Comparison of ENCODE assay signal across 28 mouse cellular contexts in genomic region chr7:104018953-104019352, GRCm38 (mm10). TPM values are rescaled to one million over a fixed set of nuclear protein-coding genes. Genes with fewer than 3 reads are reported as not detected.
DNase-seq lines count a peak whose midpoint lies in the region; ATAC-seq and TF ChIP-seq lines count a peak whose summit lies in the region.
"Had no signal": no experiment of that assay in that cellular context is flagged by ENCODE, and none has a peak within 500 bp of the region (broad histone marks: within the 10 kb centered on the region; RNA-seq: fewer than 3 reads in every experiment).

No protein-coding gene starts in this region.

- H3K36me3 ChIP-seq in midbrain, embryonic 11.5 days (ENCODE audit: control insufficient read depth, insufficient read depth, low read length): no peaks in the 10 kb centered on the region
- no peaks in the 10 kb centered on the region for H3K36me3 ChIP-seq in midbrain, embryonic 14.5 days (ENCODE audit: control insufficient read depth, insufficient read depth, low read length)
- H3K36me3 ChIP-seq: G1E had no signal

- H3K27me3 ChIP-seq in midbrain, embryonic 11.5 days (ENCODE audit: control insufficient read depth, insufficient read depth, low read length): no peaks in the 10 kb centered on the region
- no peaks in the 10 kb centered on the region for H3K27me3 ChIP-seq in midbrain, embryonic 14.5 days (ENCODE audit: control insufficient read depth, insufficient read depth, low read length)
- H3K27me3 ChIP-seq: Patski had no signal

- no peak overlapping the region for H3K27ac ChIP-seq in midbrain, embryonic 11.5 days (ENCODE audit: low read depth, low read length)
- H3K27ac ChIP-seq in midbrain, embryonic 14.5 days (replicated peaks; ENCODE audit: low read depth, low read length): no peak overlapping the region
- H3K27ac ChIP-seq in gastrocnemius, adult 2 months: no peak overlapping the region

- no peak overlapping the region for H3K9ac ChIP-seq in midbrain, embryonic 11.5 days (ENCODE audit: low read length)
- H3K9ac ChIP-seq in midbrain, embryonic 14.5 days (replicated peaks; ENCODE audit: low read length): no peak overlapping the region

- no peak overlapping the region for H3K4me2 ChIP-seq in midbrain, embryonic 11.5 days
- H3K4me2 ChIP-seq in midbrain, embryonic 14.5 days (ENCODE audit: low read length): no peak overlapping the region

- intact Hi-C loops in gastrocnemius, adult 2 months (cut with DNase I): no loop called here
- intact Hi-C loops in heart, postnatal 36 days (cut with DNase I): no loop called here

- no peak for ATAC-seq in midbrain, embryonic 11.5 days (ENCODE audit: low FRiP score)
- no peak for ATAC-seq in midbrain, embryonic 14.5 days (ENCODE audit: low FRiP score, low TSS enrichment)
- ATAC-seq in granulocyte monocyte progenitor cell, adult 5-6 weeks (replicated peaks; ENCODE audit: poor library complexity, severe bottlenecking): peak; percentile 77
- peak; percentile 44 for ATAC-seq in megakaryocyte, adult 5-6 weeks (ENCODE audit: poor library complexity, severe bottlenecking)
- ATAC-seq in megakaryocyte progenitor cell, adult 5-6 weeks (replicated peaks; ENCODE audit: poor library complexity): peak; percentile 73
- ATAC-seq: activated CD4-positive, CD25-positive, alpha-beta regulatory T cell, adult 4 months; CD4-positive, CD25-positive, alpha-beta regulatory T cell, adult 4 months; Patski had no signal

- no peak overlapping the region for H3K4me3 ChIP-seq in midbrain, embryonic 11.5 days (ENCODE audit: low read depth, low read length)
- H3K4me3 ChIP-seq in midbrain, embryonic 14.5 days (replicated peaks; ENCODE audit: low read depth, low read length): no peak overlapping the region
- H3K4me3 ChIP-seq in gastrocnemius, adult 2 months: no peak overlapping the region

- WGBS in midbrain, embryonic 11.5 days: 95% methylated on average over 1 of the region's 1 CpGs
- WGBS in midbrain, embryonic 14.5 days: 87% methylated on average over 1 of the region's 1 CpGs

- no peaks in the 10 kb centered on the region for H3K4me1 ChIP-seq in midbrain, embryonic 11.5 days (ENCODE audit: control insufficient read depth, insufficient read depth, low read length)
- no peaks in the 10 kb centered on the region for H3K4me1 ChIP-seq in midbrain, embryonic 14.5 days (ENCODE audit: control insufficient read depth, insufficient read depth, low read length)

- TF ChIP-seq CTCF in gastrocnemius, adult 2 months (IDR thresholded peaks at IDR 0.05): no peak

- H3K9me3 ChIP-seq in midbrain, embryonic 11.5 days (ENCODE audit: control insufficient read depth, low read length): no peaks in the 10 kb centered on the region
- no peaks in the 10 kb centered on the region for H3K9me3 ChIP-seq in midbrain, embryonic 14.5 days (ENCODE audit: control insufficient read depth, low read length)
- H3K9me3 ChIP-seq: G1E had no signal

- peak; percentile 26 for DNase-seq in midbrain, embryonic 11.5 days (ENCODE audit: low spot score, missing footprints)
- DNase-seq in midbrain, embryonic 14.5 days: no peak
- DNase-seq in ovary, postnatal 10 days (ENCODE audit: low spot score): no peak
- no peak for DNase-seq in gastrocnemius, adult 2 months
- DNase-seq in heart, postnatal 36 days: no peak
- DNase-seq: adrenal gland, adult 2 months; adrenal gland, adult 8-10 months; adrenal gland, postnatal 10 days; adrenal gland, postnatal 14 days; adrenal gland, postnatal 25 days; adrenal gland, postnatal 36 days; B cell, adult 2 months; cerebellum, adult 11 months; cerebellum, adult 11-12 months had no signal

RNA-seq across cellular contexts. Expression of gene Olfr639, which starts 1.9 kb away (rescaled TPM):
- polyA plus RNA-seq in midbrain, embryonic 11.5 days (2014; fragmentation: Nextera tagmentation; extraction: Ambion mirVana): not detected in 2 replicates
- not detected in 2 replicates for polyA plus RNA-seq in midbrain, embryonic 14.5 days (2014; fragmentation: Nextera tagmentation; extraction: Ambion mirVana)
- not detected in 2 replicates for total RNA-seq in granulocyte monocyte progenitor cell, adult 5-6 weeks (2014; fragmentation: Nextera tagmentation)
- not detected in 2 replicates for total RNA-seq in granulocyte monocyte progenitor cell, adult 5-6 weeks (2017)
- total RNA-seq in megakaryocyte, adult 5-6 weeks (2015): not detected in 2 replicates
- total RNA-seq in megakaryocyte, adult 5-6 weeks (2017): not detected in 2 replicates
- total RNA-seq in megakaryocyte progenitor cell, adult 5-6 weeks (2015): 0.02 TPM in 1 of 2 replicates, not detected in the other
- not detected in 2 replicates for total RNA-seq in megakaryocyte progenitor cell, adult 5-6 weeks (2017)
- under 1 TPM in 1 of 2 experiments, not detected in 1; 0.03 TPM for total RNA-seq in gastrocnemius, adult 2 months (2021)
- not detected for total RNA-seq in heart, postnatal 36 days (2021)
- total RNA-seq: adrenal gland, adult 2 months; adrenal gland, postnatal 14 days; adrenal gland, postnatal 36 days; CH12.LX; MEL had no signal
- polyA plus RNA-seq: activated CD4-positive, CD25-positive, alpha-beta regulatory T cell, adult 4 months; adrenal gland, adult 2 months; brain, embryonic 14.5 days; C2C12; G1E had no signal

RNA-seq across cellular contexts. Expression of gene Olfr640, which starts 6.4 kb away (rescaled TPM):
- polyA plus RNA-seq in midbrain, embryonic 11.5 days (2014; fragmentation: Nextera tagmentation; extraction: Ambion mirVana): not detected in 2 replicates
- not detected in 2 replicates for polyA plus RNA-seq in midbrain, embryonic 14.5 days (2014; fragmentation: Nextera tagmentation; extraction: Ambion mirVana)
- not detected in 2 replicates for total RNA-seq in granulocyte monocyte progenitor cell, adult 5-6 weeks (2014; fragmentation: Nextera tagmentation)
- total RNA-seq in granulocyte monocyte progenitor cell, adult 5-6 weeks (2017): not detected in 2 replicates
- not detected in 2 replicates for total RNA-seq in megakaryocyte, adult 5-6 weeks (2015)
- not detected in 2 replicates for total RNA-seq in megakaryocyte, adult 5-6 weeks (2017)
- total RNA-seq in megakaryocyte progenitor cell, adult 5-6 weeks (2015): not detected in 2 replicates
- total RNA-seq in megakaryocyte progenitor cell, adult 5-6 weeks (2017): not detected in 2 replicates
- not detected for total RNA-seq in gastrocnemius, adult 2 months (2021)
- not detected for total RNA-seq in heart, postnatal 36 days (2021)
- total RNA-seq: adrenal gland, adult 18-20 months; adrenal gland, adult 2 months; adrenal gland, adult 8-10 months; adrenal gland, postnatal 10 days; adrenal gland, postnatal 14 days; adrenal gland, postnatal 25 days; adrenal gland, postnatal 36 days; adrenal gland, postnatal 4 days; CH12.LX; ES-E14; MEL had no signal
- polyA plus RNA-seq: activated CD4-positive, CD25-positive, alpha-beta regulatory T cell, adult 4 months; adrenal gland, adult 2 months; brain, embryonic 14.5 days; C2C12; CD4-positive, CD25-positive, alpha-beta regulatory T cell, adult 4 months; G1E; Patski had no signal

RNA-seq across cellular contexts. Expression of gene Olfr641, which starts 16.3 kb away (rescaled TPM):
- polyA plus RNA-seq in midbrain, embryonic 11.5 days (2014; fragmentation: Nextera tagmentation; extraction: Ambion mirVana): not detected in 2 replicates
- not detected in 2 replicates for polyA plus RNA-seq in midbrain, embryonic 14.5 days (2014; fragmentation: Nextera tagmentation; extraction: Ambion mirVana)
- not detected in 2 replicates for total RNA-seq in granulocyte monocyte progenitor cell, adult 5-6 weeks (2014; fragmentation: Nextera tagmentation)
- not detected in 2 replicates for total RNA-seq in granulocyte monocyte progenitor cell, adult 5-6 weeks (2017)
- total RNA-seq in megakaryocyte, adult 5-6 weeks (2015): not detected in 2 replicates
- not detected in 2 replicates for total RNA-seq in megakaryocyte, adult 5-6 weeks (2017)
- total RNA-seq in megakaryocyte progenitor cell, adult 5-6 weeks (2015): not detected in 2 replicates
- not detected in 2 replicates for total RNA-seq in megakaryocyte progenitor cell, adult 5-6 weeks (2017)
- not detected for total RNA-seq in gastrocnemius, adult 2 months (2021)
- not detected for total RNA-seq in heart, postnatal 36 days (2021)
- total RNA-seq: adrenal gland, adult 18-20 months; adrenal gland, adult 2 months; adrenal gland, adult 8-10 months; adrenal gland, postnatal 10 days; adrenal gland, postnatal 14 days; adrenal gland, postnatal 25 days; adrenal gland, postnatal 36 days; adrenal gland, postnatal 4 days; CH12.LX; ES-E14; G1E; MEL had no signal
- polyA plus RNA-seq: activated CD4-positive, CD25-positive, alpha-beta regulatory T cell, adult 4 months; adrenal gland, adult 2 months; brain, embryonic 14.5 days; C2C12; CD4-positive, CD25-positive, alpha-beta regulatory T cell, adult 4 months; G1E; Patski had no signal

RNA-seq across cellular contexts. Expression of gene Olfr638, which starts 20.4 kb away (rescaled TPM):
- not detected in 2 replicates for polyA plus RNA-seq in midbrain, embryonic 11.5 days (2014; fragmentation: Nextera tagmentation; extraction: Ambion mirVana)
- not detected in 2 replicates for polyA plus RNA-seq in midbrain, embryonic 14.5 days (2014; fragmentation: Nextera tagmentation; extraction: Ambion mirVana)
- total RNA-seq in granulocyte monocyte progenitor cell, adult 5-6 weeks (2014; fragmentation: Nextera tagmentation): not detected in 2 replicates
- not detected in 2 replicates for total RNA-seq in granulocyte monocyte progenitor cell, adult 5-6 weeks (2017)
- total RNA-seq in megakaryocyte, adult 5-6 weeks (2015): not detected in 2 replicates
- total RNA-seq in megakaryocyte, adult 5-6 weeks (2017): not detected in 2 replicates
- total RNA-seq in megakaryocyte progenitor cell, adult 5-6 weeks (2015): not detected in 2 replicates
- not detected in 2 replicates for total RNA-seq in megakaryocyte progenitor cell, adult 5-6 weeks (2017)
- total RNA-seq in gastrocnemius, adult 2 months (2021): not detected
- total RNA-seq in heart, postnatal 36 days (2021): not detected
- total RNA-seq: adrenal gland, adult 18-20 months; adrenal gland, adult 2 months; adrenal gland, adult 8-10 months; adrenal gland, postnatal 10 days; adrenal gland, postnatal 14 days; adrenal gland, postnatal 25 days; adrenal gland, postnatal 36 days; adrenal gland, postnatal 4 days; CH12.LX; ES-E14; G1E; MEL had no signal
- polyA plus RNA-seq: activated CD4-positive, CD25-positive, alpha-beta regulatory T cell, adult 4 months; adrenal gland, adult 2 months; brain, embryonic 14.5 days; C2C12; CD4-positive, CD25-positive, alpha-beta regulatory T cell, adult 4 months; G1E; Patski had no signal

RNA-seq across cellular contexts. Expression of gene Olfr642, which starts 33.5 kb away (rescaled TPM):
- polyA plus RNA-seq in midbrain, embryonic 11.5 days (2014; fragmentation: Nextera tagmentation; extraction: Ambion mirVana): not detected in 2 replicates
- polyA plus RNA-seq in midbrain, embryonic 14.5 days (2014; fragmentation: Nextera tagmentation; extraction: Ambion mirVana): not detected in 2 replicates
- total RNA-seq in granulocyte monocyte progenitor cell, adult 5-6 weeks (2014; fragmentation: Nextera tagmentation): not detected in 2 replicates
- total RNA-seq in granulocyte monocyte progenitor cell, adult 5-6 weeks (2017): not detected in 2 replicates
- not detected in 2 replicates for total RNA-seq in megakaryocyte, adult 5-6 weeks (2015)
- not detected in 2 replicates for total RNA-seq in megakaryocyte, adult 5-6 weeks (2017)
- not detected in 2 replicates for total RNA-seq in megakaryocyte progenitor cell, adult 5-6 weeks (2015)
- total RNA-seq in megakaryocyte progenitor cell, adult 5-6 weeks (2017): not detected in 2 replicates
- not detected for total RNA-seq in gastrocnemius, adult 2 months (2021)
- not detected for total RNA-seq in heart, postnatal 36 days (2021)
- total RNA-seq: adrenal gland, adult 18-20 months; adrenal gland, adult 2 months; adrenal gland, adult 8-10 months; adrenal gland, postnatal 10 days; adrenal gland, postnatal 14 days; adrenal gland, postnatal 25 days; adrenal gland, postnatal 36 days; adrenal gland, postnatal 4 days; CH12.LX; ES-E14; MEL had no signal
- polyA plus RNA-seq: adrenal gland, adult 2 months; brain, embryonic 14.5 days; C2C12; CD4-positive, CD25-positive, alpha-beta regulatory T cell, adult 4 months; G1E; Patski had no signal

Comparison
In these comparisons a context has a peak if more than half of its experiments do, and no peak if none do; other contexts are left out.
1. ATAC-seq: peak in granulocyte monocyte progenitor cell, adult 5-6 weeks (single experiment), megakaryocyte, adult 5-6 weeks (single experiment) and megakaryocyte progenitor cell, adult 5-6 weeks (single experiment); none in midbrain, embryonic 11.5 days (single experiment) and midbrain, embryonic 14.5 days (single experiment).